Mouse (Mus musculus) layer of hippocampus, adult 8-10 months (tissue): ENCODE data around the gene Olfr203. TPM values are rescaled to one million over a fixed set of nuclear protein-coding genes. Genes with fewer than 3 reads are reported as not detected.
"Not testable (repeated sequence)": the region's sequence is repeated elsewhere in the genome, so short reads cannot be mapped to it uniquely, and the experiment has no call there.

ENCODE experiments used
- DNase-seq, 2 experiments: peaks; one replicate each; pipeline ENCODE4 v3.0.0; 2022; ENCODE audit warnings: low spot score in 2 of 2
- total RNA-seq, 4 experiments: library from RNA; stranded (reverse); gene quantifications; 2 replicates each; pipeline ENCODE4 v1.2.4; 2022

Gene Olfr203
- total RNA-seq, result not detected

- no peak for DNase-seq
These were observed at the start of gene Olfr203 for GRCm38 (mm10) chr16:59298581-59298980. Gene Olfr203 (plus strand): TSS chr16:59298881.

DNA sequence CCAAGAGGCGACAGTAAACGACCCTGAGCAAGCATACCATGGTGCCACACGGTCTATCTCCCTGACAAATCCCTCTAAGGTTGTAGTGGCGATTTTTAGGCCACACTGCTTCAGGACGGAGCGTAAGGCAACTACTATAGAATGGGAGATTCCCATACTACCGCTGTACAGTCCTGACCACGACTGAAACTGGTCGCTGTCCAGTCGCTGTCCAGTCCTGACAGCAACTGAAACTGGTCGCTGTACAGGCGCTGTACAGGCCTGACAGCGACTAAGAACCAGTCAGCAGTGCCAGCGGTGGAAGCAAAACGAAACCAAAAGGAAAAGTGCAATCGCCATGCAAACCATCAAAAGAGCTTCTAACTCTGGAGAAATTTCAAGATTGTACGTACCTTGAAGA is 49.0 kb upstream of the Olfr203 start:
- DNase-seq, result no peak

GRCm38 (mm10) chr16:59269097-59269496 is 29.6 kb upstream of the Olfr203 start:
- not testable (repeated sequence) for DNase-seq

- DNase-seq, result not testable (repeated sequence)
These were observed 26.1 kb upstream of the Olfr203 start, which contains the start of gene Olfr201 for GRCm38 (mm10) chr16:59272532-59272931. Gene Olfr201 (minus strand): TSS chr16:59272632.

DNA sequence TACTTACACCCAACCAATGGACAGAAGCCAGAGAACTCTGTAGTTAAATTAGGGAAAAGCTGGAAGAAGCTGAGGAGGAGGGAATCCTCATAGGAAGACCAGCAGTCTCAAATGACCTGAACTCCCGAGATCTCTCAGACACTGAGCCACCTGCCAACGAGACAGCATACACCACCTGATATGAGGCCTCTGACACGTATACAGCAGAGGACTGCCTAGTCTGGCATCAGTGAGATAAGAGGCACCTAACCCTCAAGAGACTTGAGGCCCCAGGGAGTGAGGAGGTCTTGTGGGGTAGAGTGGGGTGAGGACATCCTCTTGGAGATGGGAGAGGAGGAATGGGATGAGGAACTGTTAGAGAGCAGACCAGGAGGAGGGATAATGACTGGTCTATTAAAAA is 18.1 kb upstream of the Olfr203 start:
- no peak for DNase-seq

- no peak for DNase-seq
These were observed 15.2 kb upstream of the Olfr203 start for GRCm38 (mm10) chr16:59283476-59283875.

GRCm38 (mm10) chr16:59286693-59287092 is 12.0 kb upstream of the Olfr203 start, which contains the start of gene Olfr202:
Gene Olfr202 (minus strand): TSS chr16:59286793.
- no peak for DNase-seq

GRCm38 (mm10) chr16:59287576-59287975 is 11.1 kb upstream of the Olfr203 start:
- DNase-seq, result not testable (repeated sequence)

DNA sequence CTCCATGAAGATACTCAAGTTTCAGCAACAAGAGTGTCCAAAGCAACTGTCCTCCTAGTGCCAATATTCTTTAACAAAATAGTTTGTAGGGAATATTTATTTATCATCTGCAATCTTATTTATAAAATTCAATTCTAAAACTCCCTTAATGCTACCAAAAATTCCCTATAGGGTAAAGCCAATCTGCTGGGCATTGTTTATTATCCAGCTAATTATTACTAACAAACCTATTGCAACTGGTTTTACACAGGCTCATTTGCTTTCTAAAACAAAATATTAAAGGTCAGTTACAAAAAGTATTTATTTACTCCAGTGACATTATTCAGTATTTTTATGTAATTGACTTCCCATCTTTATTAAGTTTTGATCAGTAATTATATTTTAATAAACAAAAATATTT is 19.5 kb downstream of the Olfr203 start, which contains the start of gene Olfr204:
Olfr204 (minus strand) TSS at position 101 of the 400 bp plus-strand sequence.
- DNase-seq, result no peak

GRCm38 (mm10) chr16:59323262-59323661 is 24.6 kb downstream of the Olfr203 start:
- DNase-seq, result not testable (repeated sequence)

GRCm38 (mm10) chr16:59331038-59331437 is 32.4 kb downstream of the Olfr203 start, which contains the start of gene Olfr205:
Gene Olfr205 (minus strand): TSS chr16:59331138.
- DNase-seq, result no peak

DNA sequence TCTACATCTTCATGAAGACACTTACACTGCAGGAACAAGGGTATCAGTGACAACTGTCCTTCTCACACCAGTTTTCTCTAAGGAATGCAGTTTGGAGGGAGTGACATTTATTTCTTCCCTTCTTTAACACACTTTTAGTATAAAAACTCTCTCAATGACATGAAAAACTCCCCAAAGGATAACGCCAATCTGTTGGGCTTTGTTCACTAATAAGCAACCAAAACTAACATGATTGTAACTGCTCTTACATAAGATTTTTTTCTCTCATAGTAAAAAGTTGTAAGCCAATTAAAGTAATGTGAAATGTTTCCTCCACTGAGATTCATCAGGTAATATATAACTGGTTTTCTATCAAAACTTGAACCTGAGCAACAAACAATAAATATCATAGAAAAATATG is 50.5 kb downstream of the Olfr203 start, which contains the start of gene Olfr206:
Olfr206 (minus strand) TSS at position 101 of the 400 bp plus-strand sequence.
- DNase-seq, result no peak

Other genes with a start within 250 kb of the Olfr203 start
- not detected for gene Olfr190, start 220.9 kb upstream of the Olfr203 start, total RNA-seq
- gene Olfr191, start 209.1 kb upstream of the Olfr203 start, total RNA-seq, result not detected
- gene Olfr193, start 187.0 kb upstream of the Olfr203 start, total RNA-seq, result not detected
- gene Olfr194, start 177.8 kb upstream of the Olfr203 start, total RNA-seq, result not detected
- gene Olfr195, start 151.8 kb upstream of the Olfr203 start, total RNA-seq, result not detected
- gene Olfr196, start 128.4 kb upstream of the Olfr203 start, total RNA-seq, result not detected
- gene Olfr198, start 95.3 kb upstream of the Olfr203 start, total RNA-seq, result not detected
- gene Olfr199, start 79.1 kb upstream of the Olfr203 start, total RNA-seq, result not detected
- not detected for gene Olfr201, start 26.2 kb upstream of the Olfr203 start, total RNA-seq
- gene Olfr202, start 12.1 kb upstream of the Olfr203 start, total RNA-seq, result not detected
- gene Olfr204, start 19.4 kb downstream of the Olfr203 start, total RNA-seq, result not detected
- gene Olfr205, start 32.3 kb downstream of the Olfr203 start, total RNA-seq, result not detected
- gene Olfr206, start 50.4 kb downstream of the Olfr203 start, total RNA-seq, result not detected
- not detected for gene Olfr209, start 65.1 kb downstream of the Olfr203 start, total RNA-seq
- under 1 TPM; 0.14 to 0.21 (median 0.17) TPM for gene Gabrr3, start 108.5 kb downstream of the Olfr203 start, total RNA-seq
- 10 to 100 TPM; 14.8 to 17.6 (median 15.7) TPM for gene Riox2, start 172.9 kb downstream of the Olfr203 start, total RNA-seq